Mouse (Mus musculus): ENCODE measurements at regions not wholly inside any gene's neighbourhood (a gene's known extent, or its start where the extent isn't known, plus 50 kb on each side); places are given as distances from the start of the nearest gene placed in this dataset.

DNA sequence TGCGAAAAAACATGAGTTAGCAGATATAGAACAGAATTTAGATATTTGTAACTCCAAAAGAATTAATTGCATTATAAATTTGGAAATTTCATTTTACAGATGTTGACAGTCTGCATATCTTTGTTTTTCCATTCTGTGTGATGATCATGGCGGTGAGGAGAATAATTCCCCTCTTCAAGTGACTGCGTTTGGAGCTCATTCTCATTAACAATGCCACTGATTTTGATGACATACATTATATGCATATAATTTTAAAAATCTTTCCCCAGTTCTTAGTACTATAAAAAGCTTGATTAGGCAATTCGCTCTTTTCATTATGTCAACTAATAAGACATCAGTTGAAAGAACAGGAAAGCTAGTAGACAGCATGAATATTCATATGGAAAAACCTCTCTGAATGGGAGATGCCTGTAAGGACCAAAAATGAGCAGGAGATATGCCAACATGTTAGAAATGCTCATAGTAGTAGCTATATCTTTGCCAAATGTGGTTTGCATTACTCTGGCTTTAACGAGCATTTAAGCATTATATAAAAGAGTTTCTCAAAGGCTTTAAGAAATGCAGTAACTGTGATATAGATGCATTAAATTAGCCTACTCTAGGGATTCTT is 849.2 kb upstream of the Cldn34c4 start:
- H3K4me1 ChIP-seq (replicated peaks), result no peaks in the 10 kb centered on the region
- H3K4me3 ChIP-seq, result no peak overlapping the region
- H3K27me3 ChIP-seq, result no peaks in the 10 kb centered on the region
- H3K9ac ChIP-seq, result no peak overlapping the region
- no peaks in the 10 kb centered on the region for H3K36me3 ChIP-seq
- no peak overlapping the region for H3K4me2 ChIP-seq
- no peaks in the 10 kb centered on the region for H3K9me3 ChIP-seq
- no peak overlapping the region for H3K27ac ChIP-seq
- ATAC-seq (ENCODE audit: low FRiP score), result no peak
- WGBS, result 90% methylated on average over 5 of the region's 5 CpGs

- ATAC-seq (ENCODE audit: low FRiP score), result no peak
- Histone ChIP-seq H3K27ac (no peak overlapping the region), H3K36me3 (no peaks in the 10 kb centered on the region), H3K4me1 (replicated peaks) (no peaks in the 10 kb centered on the region), H3K4me2 (no peak overlapping the region), H3K9ac (no peak overlapping the region), H3K9me3 (no peaks in the 10 kb centered on the region), H3K27me3 (no peaks in the 10 kb centered on the region), H3K4me3 (no peak overlapping the region)
- 29% methylated on average over 3 of the region's 3 CpGs for WGBS
Measured at GRCm38 (mm10) chrX:128577402-128577801, 841.0 kb upstream of the Cldn34c4 start.

DNA sequence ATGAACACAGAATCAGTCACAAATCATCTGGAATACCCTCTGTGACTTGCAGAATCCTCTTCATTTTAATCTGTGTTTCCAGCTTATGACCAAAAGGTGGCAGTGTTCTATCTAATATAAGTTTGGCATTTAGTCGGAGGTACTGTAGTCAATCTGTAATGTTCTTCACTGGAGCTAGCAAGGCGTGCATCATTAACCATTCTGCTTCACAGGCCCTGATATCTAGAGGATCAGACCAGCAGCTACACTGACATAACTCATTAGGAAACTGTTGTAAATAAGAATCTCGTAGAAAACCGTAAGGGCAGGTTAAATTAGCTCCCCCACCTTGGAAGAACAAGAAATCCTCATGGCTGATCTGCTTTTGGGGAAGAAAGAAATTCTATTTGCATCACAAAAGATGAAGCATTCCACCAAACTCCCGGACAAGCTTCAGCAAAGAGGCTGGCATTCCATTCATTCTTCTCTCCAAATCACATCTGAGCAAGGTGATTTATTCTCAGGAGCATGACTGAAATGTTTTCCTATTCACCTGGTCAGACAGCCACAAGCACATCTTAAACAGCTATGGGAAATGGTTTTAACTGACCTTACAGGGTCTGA is 840.0 kb upstream of the Cldn34c4 start:
- Histone ChIP-seq H3K36me3 (no peaks in the 10 kb centered on the region), H3K4me1 (replicated peaks) (no peaks in the 10 kb centered on the region), H3K4me2 (no peak overlapping the region), H3K9me3 (no peaks in the 10 kb centered on the region), H3K4me3 (no peak overlapping the region), H3K9ac (no peak overlapping the region), H3K27me3 (no peaks in the 10 kb centered on the region), H3K27ac (peak overlapping the region; percentile 30; the same call in 1 of the 2 replicates)
- 9% methylated on average over 5 of the region's 5 CpGs for WGBS
- ATAC-seq (ENCODE audit: low FRiP score), result peak; percentile 77
